Mouse (Mus musculus) pancreas, adult 10 weeks (tissue): ENCODE results near the gene Slain2. TPM values are rescaled to one million over a fixed set of nuclear protein-coding genes. Genes with fewer than 3 reads are reported as not detected.

ENCODE experiments used
- polyA plus RNA-seq: library from polyadenylated mRNA; stranded (reverse); fragments of 350-450 nt; fragmentation: Illumina TruSeq; extraction: RNeasy Lipid Tissue Mini Kit (QIAGEN cat#74804); gene quantifications from one replicate; pipeline ENCODE4 v1.2.3, GENCODE M21; 2015; ENCODE audit warnings: low read depth, low replicate concordance; ENCODE audit not compliant: insufficient read depth

Gene Slain2
- polyA plus RNA-seq = 5.8 TPM

GRCm38 (mm10) chr5:72913648-72914557 lies at the start of gene Slain2:
Gene Slain2 (plus strand): TSS chr5:72914304.

GRCm38 (mm10) chr5:72868091-72868875 lies 45.8 kb upstream of the Slain2 start, which contains the start of gene Tec:
Gene Tec (minus strand): TSS chr5:72868483.

GRCm38 (mm10) chr5:72974602-72975001 lies 60.5 kb downstream of the Slain2 start, which contains the start of gene Gm10135:
Gene Gm10135 (minus strand): TSS chr5:72974702.

GRCm38 (mm10) chr5:73006784-73007581 lies 92.9 kb downstream of the Slain2 start, which contains the start of gene Slc10a4:
Gene Slc10a4 (plus strand): TSS chr5:73006883.

Other genes starting within 250 kb of the Slain2 start
- gene Txk, start 161.5 kb upstream of the Slain2 start, polyA plus RNA-seq = not detected
- gene Tec, start 45.8 kb upstream of the Slain2 start, polyA plus RNA-seq = 2.1 TPM
- gene Gm10135, start 60.4 kb downstream of the Slain2 start, polyA plus RNA-seq = not detected
- gene Slc10a4, start 92.6 kb downstream of the Slain2 start, polyA plus RNA-seq = 1.4 TPM